Mouse (Mus musculus): ENCODE measurements around the gene Chkb. TPM values are rescaled to one million over a fixed set of nuclear protein-coding genes. Genes with fewer than 3 reads are reported as not detected.
A peak's percentile ranks its signal among the peaks of the same experiment; 100 is the strongest.
"Not testable (repeated sequence)": the region's sequence is repeated elsewhere in the genome, so short reads cannot be mapped to it uniquely, and the experiment has no call there.

The Chkb gene
- polyA plus RNA-seq, 1 experiment: 63.0 TPM

DNA sequence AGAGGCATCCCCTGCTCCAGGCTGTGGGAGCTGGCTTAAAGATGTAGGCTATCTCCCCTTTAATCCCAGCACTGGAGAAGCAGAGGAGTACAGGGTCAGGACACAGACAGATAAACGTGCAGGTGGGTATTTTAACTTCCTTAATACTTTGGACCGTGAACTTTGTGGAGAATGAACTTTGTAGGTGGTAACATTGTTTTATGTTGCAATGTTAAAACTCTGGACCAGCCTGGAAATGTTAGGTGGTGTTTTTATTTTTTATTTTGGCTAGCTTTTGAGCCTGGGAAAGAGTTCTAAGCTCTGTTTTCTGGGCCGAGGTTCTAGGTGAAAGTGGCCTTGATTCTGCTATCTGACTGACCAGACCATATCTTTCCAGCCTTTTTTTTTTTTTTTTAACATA is 1.6 kb upstream of the Chkb start:
- H3K9me3 ChIP-seq: peaks cover 7% of the 10 kb centered on the region
- TF ChIP-seq FLI1 (IDR thresholded peaks at IDR 0.05; ENCODE audit: low read length) (no peak), GATA1 (IDR thresholded peaks at IDR 0.05; ENCODE audit: borderline replicate concordance, low read length) (no peak)
- H3K27me3 ChIP-seq (replicated peaks): peaks cover 4% of the 10 kb centered on the region
- H3K36me3 ChIP-seq (replicated peaks; ENCODE audit: low read length): peaks cover 21% of the 10 kb centered on the region
- no peak overlapping the region for H3K4me3 ChIP-seq (replicated peaks)
- peaks cover 48% of the 10 kb centered on the region for H3K4me1 ChIP-seq

DNA sequence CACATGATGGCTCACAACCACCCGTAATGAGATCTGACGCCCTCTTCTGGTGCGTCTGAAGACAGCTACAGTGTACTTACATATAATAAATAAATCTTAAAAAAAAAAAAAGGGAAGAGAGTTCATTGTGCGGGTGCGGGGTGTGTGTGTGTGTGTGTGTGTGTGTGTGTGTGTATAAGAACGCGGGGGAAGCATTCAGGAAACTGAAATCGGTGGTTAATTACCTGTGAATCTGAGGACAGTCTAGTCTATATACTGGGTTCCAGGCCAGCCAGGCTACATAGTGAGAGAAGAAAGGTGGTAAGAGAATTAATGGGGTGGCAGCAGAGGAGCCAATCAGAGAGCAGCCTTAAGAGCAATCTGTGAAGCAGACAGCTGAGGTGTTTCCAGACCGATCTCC is 1.1 kb upstream of the Chkb start:
- H3K27me3 ChIP-seq (replicated peaks); H3K9me3 ChIP-seq; H3K4me3 ChIP-seq (replicated peaks): not testable (repeated sequence)
- Histone ChIP-seq H3K36me3 (replicated peaks; ENCODE audit: low read length) (peaks cover 26% of the 10 kb centered on the region), H3K4me1 (peaks cover 45% of the 10 kb centered on the region)

DNA sequence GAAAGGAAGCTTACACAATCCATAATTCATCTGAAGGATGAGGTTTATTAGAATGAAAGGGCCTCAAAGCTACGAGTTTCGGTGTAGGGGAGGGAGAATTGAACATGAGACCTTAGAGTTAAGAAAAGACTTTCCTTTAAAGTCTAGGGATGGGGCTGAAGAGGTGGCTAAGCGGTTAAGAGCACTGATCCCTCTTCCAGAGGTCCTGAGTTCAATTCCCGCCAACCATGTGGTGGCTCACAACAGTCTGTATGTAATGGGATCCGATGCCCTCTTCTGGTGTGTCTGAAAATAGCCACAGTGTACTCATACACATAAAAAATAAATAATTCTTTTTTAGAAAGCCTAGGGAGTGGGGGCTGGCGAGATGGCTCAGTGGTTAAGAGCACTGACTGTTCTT is 633 bp upstream of the Chkb start:
- Histone ChIP-seq H3K4me1 (peaks cover 42% of the 10 kb centered on the region), H3K27me3 (replicated peaks) (no peaks in the 10 kb centered on the region), H3K4me3 (replicated peaks) (peak overlapping the region; percentile 98), H3K9me3 (no peaks in the 10 kb centered on the region), H3K36me3 (replicated peaks; ENCODE audit: low read length) (peaks cover 30% of the 10 kb centered on the region)
- TF ChIP-seq FLI1 (IDR thresholded peaks at IDR 0.05; ENCODE audit: low read length) (no peak), GATA1 (IDR thresholded peaks at IDR 0.05; ENCODE audit: borderline replicate concordance, low read length) (no peak)

DNA sequence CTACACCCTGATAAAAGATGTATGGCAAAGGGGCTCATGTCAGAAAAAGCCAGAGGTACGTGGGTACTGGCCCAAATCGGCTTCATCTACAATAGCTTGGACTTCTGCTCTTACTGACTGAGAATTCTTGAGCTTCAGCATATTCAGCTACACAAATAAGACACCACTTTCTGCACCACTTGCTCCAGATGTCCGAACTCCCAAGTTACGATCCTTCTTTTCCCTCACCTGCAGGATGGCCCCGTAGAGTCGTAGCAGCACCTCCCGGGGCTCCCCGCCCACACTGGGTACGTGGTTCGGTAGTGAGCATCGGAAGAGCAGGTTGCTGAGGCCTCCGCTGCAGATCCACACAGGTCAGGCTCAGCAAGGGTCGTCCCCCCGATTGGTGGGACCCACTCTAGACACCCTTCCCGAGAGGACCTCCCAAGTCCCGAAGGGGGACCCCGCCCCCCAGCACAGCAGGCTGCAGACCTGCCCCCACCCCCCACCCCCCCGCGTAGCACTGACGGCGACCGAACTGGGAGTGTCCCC is 822 bp downstream of the Chkb start:
- TF ChIP-seq FLI1 (IDR thresholded peaks at IDR 0.05; ENCODE audit: low read length) (no peak), GATA1 (IDR thresholded peaks at IDR 0.05; ENCODE audit: borderline replicate concordance, low read length) (no peak)
- H3K4me1 ChIP-seq: peaks cover 38% of the 10 kb centered on the region
- H3K4me3 ChIP-seq (replicated peaks): peak overlapping the region; percentile 98
- no peaks in the 10 kb centered on the region for H3K9me3 ChIP-seq
- H3K36me3 ChIP-seq (replicated peaks; ENCODE audit: low read length): peaks cover 42% of the 10 kb centered on the region
- H3K27me3 ChIP-seq (replicated peaks): no peaks in the 10 kb centered on the region

DNA sequence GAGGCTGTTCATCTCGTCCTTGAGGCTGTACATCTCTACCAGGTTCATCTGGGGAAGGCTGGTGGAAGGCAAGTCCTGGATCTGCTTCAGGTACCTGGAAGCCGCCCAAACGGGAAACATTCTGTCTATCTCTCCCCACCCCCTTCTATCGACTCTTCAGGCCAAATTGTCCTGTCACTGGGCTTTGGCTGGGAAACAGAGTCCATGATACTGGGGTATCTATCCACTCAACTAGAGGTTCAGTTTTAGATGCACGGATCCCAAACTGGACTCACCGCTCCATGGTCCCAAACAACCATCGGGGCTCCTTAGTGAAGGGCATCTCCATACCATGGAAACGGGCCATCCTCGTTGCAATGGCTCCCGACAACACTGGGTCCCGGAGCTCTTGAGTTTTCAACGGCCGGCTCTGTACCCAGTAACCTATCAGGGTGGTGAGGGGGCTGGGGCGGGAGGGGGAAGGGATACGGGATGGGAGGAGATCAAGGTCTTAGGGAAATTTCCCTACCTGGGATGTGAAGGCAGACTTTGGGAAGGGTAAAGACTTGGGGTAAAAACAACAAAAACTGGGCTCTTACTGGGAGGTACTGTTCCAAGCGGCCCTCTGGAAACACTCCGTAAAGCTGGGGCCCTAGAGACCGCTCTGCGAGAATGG is 1.4 kb downstream of the Chkb start:
- Histone ChIP-seq H3K27me3 (replicated peaks) (no peaks in the 10 kb centered on the region), H3K36me3 (replicated peaks; ENCODE audit: low read length) (peaks cover 48% of the 10 kb centered on the region), H3K4me3 (replicated peaks) (peak overlapping the region; percentile 98), H3K9me3 (no peaks in the 10 kb centered on the region), H3K4me1 (peaks cover 37% of the 10 kb centered on the region)
- TF ChIP-seq GATA1 (IDR thresholded peaks at IDR 0.05; ENCODE audit: borderline replicate concordance, low read length) (no peak), FLI1 (IDR thresholded peaks at IDR 0.05; ENCODE audit: low read length) (no peak)

DNA sequence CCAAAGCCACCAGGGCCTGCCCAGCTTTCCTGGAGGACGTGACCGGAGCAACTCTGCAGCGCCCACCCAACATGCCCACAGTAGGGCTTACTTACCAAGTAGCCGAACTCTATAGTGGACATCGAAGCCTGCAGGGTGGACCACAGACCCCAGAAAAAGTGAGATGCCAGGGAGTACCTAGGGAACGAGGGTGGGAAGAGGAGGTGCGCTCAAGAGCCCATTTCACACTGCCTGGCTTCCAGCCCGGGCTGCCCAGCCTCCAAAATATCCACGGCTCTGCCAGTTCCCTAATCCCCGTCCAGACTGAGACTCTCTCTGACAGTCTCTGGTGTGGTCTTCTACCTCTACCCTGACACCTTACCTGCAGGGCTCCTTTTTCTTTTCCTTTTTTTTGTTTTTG is 3.0 kb downstream of the Chkb start:
- peaks cover 30% of the 10 kb centered on the region for H3K4me1 ChIP-seq
- TF ChIP-seq GATA1 (IDR thresholded peaks at IDR 0.05; ENCODE audit: borderline replicate concordance, low read length) (no peak), FLI1 (IDR thresholded peaks at IDR 0.05; ENCODE audit: low read length) (no peak)
- no peak overlapping the region for H3K4me3 ChIP-seq (replicated peaks)
- no peaks in the 10 kb centered on the region for H3K27me3 ChIP-seq (replicated peaks)
- peaks cover 60% of the 10 kb centered on the region for H3K36me3 ChIP-seq (replicated peaks; ENCODE audit: low read length)
- H3K9me3 ChIP-seq: no peaks in the 10 kb centered on the region

DNA sequence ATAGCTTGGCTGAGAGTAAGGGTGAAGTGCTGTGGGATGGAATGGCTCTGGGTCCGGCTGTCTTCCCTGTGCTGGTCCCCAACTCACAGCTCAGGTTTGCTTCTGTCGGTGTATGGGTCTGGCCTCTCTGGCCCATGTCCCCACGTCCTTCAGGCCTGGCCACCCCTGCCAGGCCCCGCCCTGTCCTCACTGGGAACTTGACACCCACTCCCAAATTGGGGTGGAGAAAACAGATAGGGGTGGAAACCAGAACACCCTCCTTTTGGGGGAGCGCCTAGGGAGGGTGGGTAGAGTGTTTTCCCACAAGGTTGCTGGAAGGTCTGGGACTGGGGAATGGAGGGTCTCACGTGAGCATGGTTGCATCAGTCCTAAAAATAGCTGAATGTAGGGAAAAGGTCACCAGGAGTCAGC is 4.0 kb downstream of the Chkb start, which contains the start of gene Cpt1b:
Cpt1b (minus strand) TSS at position 153 of the 411 bp plus-strand sequence.
- peaks cover 20% of the 10 kb centered on the region for H3K4me1 ChIP-seq
- no peaks in the 10 kb centered on the region for H3K9me3 ChIP-seq
- TF ChIP-seq GATA1 (IDR thresholded peaks at IDR 0.05; ENCODE audit: borderline replicate concordance, low read length) (no peak), FLI1 (IDR thresholded peaks at IDR 0.05; ENCODE audit: low read length) (no peak)
- H3K36me3 ChIP-seq (replicated peaks; ENCODE audit: low read length): peaks cover 68% of the 10 kb centered on the region
- no peaks in the 10 kb centered on the region for H3K27me3 ChIP-seq (replicated peaks)
- no peak within 1 kb of the TSS for H3K4me3 ChIP-seq (replicated peaks)

DNA sequence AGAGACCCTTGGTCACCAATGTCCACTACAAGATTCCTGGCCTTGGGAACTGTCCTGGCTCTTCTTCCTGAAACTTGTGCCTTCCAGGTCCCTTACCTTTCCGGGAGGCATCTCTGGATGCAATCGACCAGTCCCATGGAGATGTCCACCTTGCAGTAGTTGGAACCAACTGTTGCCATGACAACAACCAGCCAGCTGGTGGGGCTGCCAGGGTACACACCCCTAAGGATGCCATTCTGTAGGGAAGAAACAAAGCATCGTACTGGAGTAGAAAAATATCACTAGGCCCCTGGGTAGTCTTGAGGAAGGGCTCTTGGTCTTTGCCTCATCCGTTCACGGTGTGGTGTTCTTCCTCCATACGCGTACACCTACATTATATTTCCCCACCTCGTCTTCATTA is 5.1 kb downstream of the Chkb start:
- H3K4me1 ChIP-seq: peaks cover 14% of the 10 kb centered on the region
- no peaks in the 10 kb centered on the region for H3K27me3 ChIP-seq (replicated peaks)
- TF ChIP-seq GATA1 (IDR thresholded peaks at IDR 0.05; ENCODE audit: borderline replicate concordance, low read length) (no peak), FLI1 (IDR thresholded peaks at IDR 0.05; ENCODE audit: low read length) (no peak)
- H3K36me3 ChIP-seq (replicated peaks; ENCODE audit: low read length): peaks cover 78% of the 10 kb centered on the region
- no peaks in the 10 kb centered on the region for H3K9me3 ChIP-seq
- no peak overlapping the region for H3K4me3 ChIP-seq (replicated peaks)

DNA sequence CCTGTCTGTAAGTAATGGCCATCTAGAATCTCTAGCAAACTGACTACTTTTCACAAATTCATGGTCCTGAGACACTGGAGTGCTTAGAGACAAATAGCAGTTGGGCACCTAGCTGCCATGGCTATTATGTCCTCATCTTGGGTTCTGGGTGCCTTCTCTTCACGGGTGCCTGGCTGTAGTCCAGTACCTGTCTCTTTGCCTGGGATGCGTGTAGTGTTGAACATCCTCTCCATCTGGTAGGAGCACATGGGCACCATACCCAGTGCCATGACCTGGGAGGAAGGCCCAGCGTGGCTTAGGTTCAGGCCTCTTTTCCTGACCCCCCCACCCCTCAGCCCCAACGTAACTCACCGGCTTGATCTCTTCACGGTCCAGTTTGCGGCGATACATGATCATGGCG is 7.8 kb downstream of the Chkb start:
- Histone ChIP-seq H3K4me3 (replicated peaks) (no peak overlapping the region), H3K4me1 (no peaks in the 10 kb centered on the region), H3K9me3 (no peaks in the 10 kb centered on the region), H3K36me3 (replicated peaks; ENCODE audit: low read length) (peaks cover 90% of the 10 kb centered on the region), H3K27me3 (replicated peaks) (no peaks in the 10 kb centered on the region)
- no peak for TF ChIP-seq GATA1 (IDR thresholded peaks at IDR 0.05; ENCODE audit: borderline replicate concordance, low read length)
- no peak for TF ChIP-seq FLI1 (IDR thresholded peaks at IDR 0.05; ENCODE audit: low read length)

DNA sequence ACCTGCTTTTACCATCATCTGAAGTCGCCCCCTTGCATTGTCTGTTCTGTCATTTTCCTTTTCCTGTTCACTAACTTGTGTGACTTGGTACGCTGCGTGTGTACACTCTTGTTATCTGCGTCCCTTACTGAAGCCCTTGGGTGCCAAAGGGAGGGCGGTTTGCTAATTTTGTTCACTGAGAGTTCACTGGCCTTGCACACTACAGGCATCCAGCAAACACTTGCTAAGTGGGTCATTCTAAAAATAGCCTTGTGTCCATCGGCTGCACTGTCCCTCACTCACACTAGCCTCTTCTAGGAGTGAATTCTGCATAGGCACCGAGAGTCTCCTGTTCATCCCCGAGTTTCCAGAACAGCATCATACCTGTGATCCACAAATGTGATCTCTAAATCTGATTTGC is 14.4 kb downstream of the Chkb start:
- H3K4me3 ChIP-seq (replicated peaks): no peak overlapping the region
- TF ChIP-seq GATA1 (IDR thresholded peaks at IDR 0.05; ENCODE audit: borderline replicate concordance, low read length) (no peak), FLI1 (IDR thresholded peaks at IDR 0.05; ENCODE audit: low read length) (no peak)
- H3K4me1 ChIP-seq: no peaks in the 10 kb centered on the region
- peaks cover 5% of the 10 kb centered on the region for H3K9me3 ChIP-seq
- peaks cover 41% of the 10 kb centered on the region for H3K36me3 ChIP-seq (replicated peaks; ENCODE audit: low read length)
- H3K27me3 ChIP-seq (replicated peaks): no peaks in the 10 kb centered on the region
